Mouse (Mus musculus): Measurements from ENCODE around the gene Slc16a8. TPM values are rescaled to one million over a fixed set of nuclear protein-coding genes. Genes with fewer than 3 reads are reported as not detected.

Slc16a8 gene
- polyA plus RNA-seq, 1 experiment from 2014 or later, result 0.19 TPM

DNA sequence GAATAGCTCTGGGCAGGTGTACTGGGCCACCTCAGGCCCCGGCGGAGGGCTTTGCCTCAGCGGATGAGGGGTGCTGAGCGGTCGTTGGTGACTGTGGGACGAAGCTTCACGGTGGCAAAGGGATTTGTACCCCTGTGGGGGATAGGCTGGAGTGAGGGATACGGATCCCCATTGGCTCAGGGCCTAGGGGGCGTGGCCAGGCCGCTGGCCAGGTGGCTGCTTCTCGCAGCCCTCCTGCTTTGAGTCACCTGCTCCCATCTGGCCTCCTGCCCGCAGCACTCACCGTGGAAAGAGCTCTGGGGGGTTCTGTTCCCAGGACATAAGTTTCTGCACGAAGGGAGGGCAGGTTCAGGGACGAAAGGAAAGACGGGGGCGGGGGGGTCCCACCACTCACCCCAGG, 4.0 kb upstream of the Slc16a8 start:
- H3K9me3 ChIP-seq (ENCODE audit: control insufficient read depth, low read length), result no peaks in the 10 kb centered on the region
- H3K36me3 ChIP-seq (ENCODE audit: control insufficient read depth, insufficient read depth, low read length), result no peaks in the 10 kb centered on the region
- H3K4me1 ChIP-seq (replicated peaks; ENCODE audit: control insufficient read depth, insufficient read depth, low read length), result peaks cover 17% of the 10 kb centered on the region
- no peak overlapping the region for H3K4me2 ChIP-seq (ENCODE audit: low read depth, low read length)
- H3K27ac ChIP-seq (ENCODE audit: low read length), result no peak overlapping the region
- ATAC-seq (ENCODE audit: low read depth), result no peak
- WGBS, result 25% methylated on average over 17 of the region's 17 CpGs
- H3K27me3 ChIP-seq (ENCODE audit: control insufficient read depth, insufficient read depth, low read depth, low read length), result peaks cover 42% of the 10 kb centered on the region
- H3K4me3 ChIP-seq (ENCODE audit: low read length), result no peak overlapping the region
- no peak overlapping the region for H3K9ac ChIP-seq (ENCODE audit: low read length)

DNA sequence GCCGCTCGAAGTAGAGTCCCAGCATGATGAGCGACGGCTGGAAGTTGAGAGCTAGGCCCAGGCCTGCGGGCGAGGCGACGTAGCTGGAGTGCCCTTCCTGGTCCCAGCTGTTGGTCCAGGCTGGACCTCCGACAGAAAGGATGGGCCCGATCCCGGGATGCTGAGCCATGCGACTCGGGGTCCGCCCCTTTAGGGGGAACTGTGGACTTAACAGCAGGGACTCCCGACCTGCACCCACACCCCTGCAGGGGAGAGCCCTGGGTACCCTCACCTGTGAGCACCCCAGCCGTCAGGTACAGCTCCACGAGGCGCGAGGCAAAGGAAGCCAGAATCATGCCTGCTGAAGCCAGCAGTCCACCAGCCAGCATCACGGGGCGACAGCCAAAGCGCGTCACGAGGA, 2.0 kb downstream of the Slc16a8 start:
- H3K36me3 ChIP-seq (ENCODE audit: control insufficient read depth, insufficient read depth, low read length), result no peaks in the 10 kb centered on the region
- peaks cover 25% of the 10 kb centered on the region for H3K27me3 ChIP-seq (ENCODE audit: control insufficient read depth, insufficient read depth, low read depth, low read length)
- H3K9me3 ChIP-seq (ENCODE audit: control insufficient read depth, low read length), result no peaks in the 10 kb centered on the region
- H3K4me3 ChIP-seq (ENCODE audit: low read length), result peak overlapping the region; percentile 48
- H3K4me2 ChIP-seq (ENCODE audit: low read depth, low read length), result peak overlapping the region; percentile 81
- WGBS, result 34% methylated on average over 24 of the region's 24 CpGs
- 0 out of 2 replicates have a peak, but pooled peaks have one; percentile 13 for ATAC-seq (ENCODE audit: low read depth)
- no peak overlapping the region for H3K27ac ChIP-seq (ENCODE audit: low read length)
- peak overlapping the region; percentile 69 for H3K9ac ChIP-seq (ENCODE audit: low read length)
- H3K4me1 ChIP-seq (replicated peaks; ENCODE audit: control insufficient read depth, insufficient read depth, low read length), result peaks cover 12% of the 10 kb centered on the region

DNA sequence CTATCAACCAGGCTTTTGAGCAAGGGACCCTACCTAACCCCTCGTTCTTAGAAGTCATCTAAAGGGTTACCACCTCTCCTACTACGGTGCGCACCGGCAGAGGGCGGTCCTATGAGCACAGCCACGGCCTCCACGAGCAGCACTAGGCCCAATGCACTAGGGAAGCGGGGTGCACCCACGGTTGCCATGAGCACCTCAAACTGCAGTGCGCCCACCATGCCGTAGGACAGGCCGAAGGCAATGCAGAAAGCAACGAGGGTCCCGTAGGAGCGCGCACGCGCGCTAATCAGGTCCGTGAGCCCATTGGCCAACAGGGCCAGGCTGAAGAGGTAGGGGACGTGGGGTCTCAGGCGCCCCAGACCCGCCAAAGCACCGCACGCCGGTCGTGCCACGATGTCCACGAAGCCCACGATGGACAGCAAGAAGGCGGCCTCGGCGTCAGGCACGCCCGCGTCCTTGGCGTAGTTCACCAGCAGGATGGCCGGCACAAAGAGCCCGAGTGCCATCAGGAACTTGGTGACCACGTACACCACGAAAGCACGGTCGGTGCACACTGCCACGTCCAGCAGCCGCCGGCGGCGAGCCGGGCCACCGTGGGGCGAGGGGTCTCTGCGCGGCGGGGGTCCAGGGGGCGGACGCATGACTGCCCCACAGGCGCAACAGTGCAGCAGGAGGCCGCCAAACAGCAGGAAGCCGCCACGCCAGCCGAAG, 2.6 kb downstream of the Slc16a8 start:
- WGBS, result 1% methylated on average over 60 of the region's 61 CpGs
- Histone ChIP-seq H3K36me3 (ENCODE audit: control insufficient read depth, insufficient read depth, low read length) (no peaks in the 10 kb centered on the region), H3K27me3 (ENCODE audit: control insufficient read depth, insufficient read depth, low read depth, low read length) (peaks cover 25% of the 10 kb centered on the region), H3K27ac (ENCODE audit: low read length) (no peak overlapping the region), H3K4me1 (replicated peaks; ENCODE audit: control insufficient read depth, insufficient read depth, low read length) (peaks cover 12% of the 10 kb centered on the region), H3K9me3 (ENCODE audit: control insufficient read depth, low read length) (no peaks in the 10 kb centered on the region), H3K9ac (ENCODE audit: low read length) (peak overlapping the region; percentile 69), H3K4me2 (ENCODE audit: low read depth, low read length) (peak overlapping the region; percentile 81), H3K4me3 (ENCODE audit: low read length) (peak overlapping the region; percentile 48)
- ATAC-seq (ENCODE audit: low read depth), result peak; percentile 61

DNA sequence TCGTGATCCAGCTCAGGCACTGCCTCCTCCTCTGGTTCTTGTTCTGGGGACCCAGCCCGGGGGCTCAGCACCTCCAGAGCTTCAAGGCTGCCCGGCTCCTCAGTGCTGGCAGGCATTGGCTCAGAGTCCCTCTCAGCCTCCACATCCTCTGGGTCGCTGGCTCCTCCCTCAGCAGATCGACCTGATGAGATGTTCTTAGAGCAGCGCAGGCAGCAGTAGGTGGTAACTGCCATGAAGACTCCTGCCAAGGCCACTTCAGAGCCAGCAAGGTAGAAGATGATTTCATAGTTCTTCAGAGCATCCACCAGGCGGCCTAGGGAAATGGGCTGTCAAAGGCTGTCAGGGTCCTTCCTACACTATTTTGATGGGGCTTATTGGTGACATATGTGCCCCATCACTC, 3.4 kb downstream of the Slc16a8 start:
- peaks cover 25% of the 10 kb centered on the region for H3K27me3 ChIP-seq (ENCODE audit: control insufficient read depth, insufficient read depth, low read depth, low read length)
- no peak overlapping the region for H3K4me3 ChIP-seq (ENCODE audit: low read length)
- WGBS, result 49% methylated on average over 7 of the region's 7 CpGs
- H3K36me3 ChIP-seq (ENCODE audit: control insufficient read depth, insufficient read depth, low read length), result peaks cover 3% of the 10 kb centered on the region
- H3K27ac ChIP-seq (ENCODE audit: low read length), result no peak overlapping the region
- ATAC-seq (ENCODE audit: low read depth), result no peak
- H3K9me3 ChIP-seq (ENCODE audit: control insufficient read depth, low read length), result no peaks in the 10 kb centered on the region
- H3K9ac ChIP-seq (ENCODE audit: low read length), result no peak overlapping the region
- no peak overlapping the region for H3K4me2 ChIP-seq (ENCODE audit: low read depth, low read length)
- H3K4me1 ChIP-seq (replicated peaks; ENCODE audit: control insufficient read depth, insufficient read depth, low read length), result peaks cover 12% of the 10 kb centered on the region

DNA sequence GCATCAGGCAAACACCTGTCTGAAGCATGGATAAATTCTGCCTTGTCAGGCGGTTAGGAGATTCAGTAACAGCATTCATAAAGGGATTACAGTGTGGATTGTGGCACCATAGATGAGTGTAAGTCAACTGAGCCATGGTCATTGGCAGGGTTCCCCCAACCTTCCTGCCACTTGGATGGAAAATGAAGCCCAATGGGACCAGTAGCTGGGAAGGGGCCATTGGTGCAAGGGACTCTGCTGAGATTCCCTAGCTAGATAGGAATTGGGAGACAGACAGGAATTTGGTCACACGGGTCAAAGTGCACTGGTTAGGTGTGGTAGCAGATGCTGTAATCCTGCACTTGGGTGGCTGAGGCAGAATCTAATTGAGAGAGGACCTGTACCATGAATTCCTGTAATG, 4.3 kb downstream of the Slc16a8 start:
- Histone ChIP-seq H3K27ac (ENCODE audit: low read length) (no peak overlapping the region), H3K4me3 (ENCODE audit: low read length) (no peak overlapping the region), H3K36me3 (ENCODE audit: control insufficient read depth, insufficient read depth, low read length) (peaks cover 5% of the 10 kb centered on the region), H3K4me1 (replicated peaks; ENCODE audit: control insufficient read depth, insufficient read depth, low read length) (peaks cover 12% of the 10 kb centered on the region), H3K9me3 (ENCODE audit: control insufficient read depth, low read length) (no peaks in the 10 kb centered on the region), H3K27me3 (ENCODE audit: control insufficient read depth, insufficient read depth, low read depth, low read length) (peaks cover 25% of the 10 kb centered on the region), H3K9ac (ENCODE audit: low read length) (no peak overlapping the region), H3K4me2 (ENCODE audit: low read depth, low read length) (no peak overlapping the region)
- WGBS, result 78% methylated on average over 2 of the region's 2 CpGs
- no peak for ATAC-seq (ENCODE audit: low read depth)

DNA sequence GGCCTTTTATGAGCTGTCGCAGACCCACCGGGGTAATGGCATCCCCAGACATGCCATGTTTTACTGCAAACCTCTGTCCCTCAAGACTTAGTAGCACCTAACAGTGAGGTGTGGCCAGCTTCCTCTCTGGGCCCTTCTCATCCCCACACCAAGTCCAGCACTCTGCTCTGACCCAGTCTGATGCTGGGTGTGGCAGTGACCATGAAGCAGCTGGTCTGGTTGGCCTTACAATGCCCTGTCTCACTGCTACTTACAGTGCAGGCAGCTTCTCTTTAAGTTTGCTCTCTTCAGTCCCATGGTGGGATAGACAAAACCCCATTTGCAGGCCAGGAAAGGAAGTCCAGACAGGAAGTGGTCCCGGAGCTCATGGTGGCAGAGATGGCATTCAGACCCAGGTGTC, 9.2 kb downstream of the Slc16a8 start:
- ATAC-seq (ENCODE audit: low read depth), result no peak
- WGBS, result 71% methylated on average over 3 of the region's 3 CpGs
- Histone ChIP-seq H3K9ac (ENCODE audit: low read length) (no peak overlapping the region), H3K4me1 (replicated peaks; ENCODE audit: control insufficient read depth, insufficient read depth, low read length) (peaks cover 9% of the 10 kb centered on the region; the same call in 1 of the 2 replicates), H3K9me3 (ENCODE audit: control insufficient read depth, low read length) (no peaks in the 10 kb centered on the region), H3K4me3 (ENCODE audit: low read length) (no peak overlapping the region), H3K27me3 (ENCODE audit: control insufficient read depth, insufficient read depth, low read depth, low read length) (no peaks in the 10 kb centered on the region), H3K27ac (ENCODE audit: low read length) (no peak overlapping the region), H3K4me2 (ENCODE audit: low read depth, low read length) (no peak overlapping the region), H3K36me3 (ENCODE audit: control insufficient read depth, insufficient read depth, low read length) (peaks cover 19% of the 10 kb centered on the region)

DNA sequence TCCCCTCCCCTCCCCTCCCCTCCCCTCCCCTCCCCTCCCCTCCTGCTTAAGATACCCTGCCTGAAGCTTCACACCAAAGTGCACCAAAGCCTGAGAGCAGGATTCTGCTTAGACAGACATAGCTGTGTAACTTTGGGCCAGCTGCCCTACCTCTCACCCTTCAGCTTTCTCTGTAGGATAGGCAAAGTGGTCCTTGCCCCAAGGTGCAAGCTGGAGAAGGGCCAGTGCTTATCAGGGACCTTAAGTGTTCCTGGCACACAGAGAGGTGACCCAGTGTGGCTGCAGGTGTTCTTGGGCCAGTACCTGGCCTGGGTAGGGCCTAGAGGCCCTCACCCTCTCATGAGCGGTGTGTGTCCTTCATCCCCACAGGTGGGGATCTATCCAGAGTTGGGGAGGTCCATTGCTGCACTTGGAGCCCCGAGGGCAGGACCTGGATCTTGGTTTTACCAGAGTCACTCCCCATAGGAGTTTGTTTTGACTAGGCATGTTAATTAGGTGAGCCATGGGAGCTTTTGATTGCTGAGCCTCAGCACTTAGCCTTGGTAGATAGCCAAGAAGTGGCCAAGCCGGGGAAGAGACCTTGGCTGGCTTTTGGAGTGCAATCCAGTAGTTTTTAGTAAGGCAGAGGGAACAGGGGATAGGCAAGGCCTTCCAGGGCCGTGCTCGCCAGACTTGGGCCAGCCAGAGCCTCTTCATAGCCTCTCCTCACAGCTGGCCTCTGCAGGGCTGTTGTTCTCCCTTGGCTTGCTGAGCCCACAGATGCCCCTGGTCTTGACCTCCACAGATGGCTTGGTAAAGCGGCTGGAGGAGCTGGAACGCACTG, 10.3 kb downstream of the Slc16a8 start:
- WGBS, result 65% methylated on average over 7 of the region's 7 CpGs
- Histone ChIP-seq H3K27ac (ENCODE audit: low read length) (no peak overlapping the region), H3K4me2 (ENCODE audit: low read depth, low read length) (no peak overlapping the region), H3K9ac (ENCODE audit: low read length) (no peak overlapping the region), H3K27me3 (ENCODE audit: control insufficient read depth, insufficient read depth, low read depth, low read length) (no peaks in the 10 kb centered on the region), H3K4me1 (replicated peaks; ENCODE audit: control insufficient read depth, insufficient read depth, low read length) (peaks cover 9% of the 10 kb centered on the region; the same call in 1 of the 2 replicates), H3K4me3 (ENCODE audit: low read length) (no peak overlapping the region), H3K9me3 (ENCODE audit: control insufficient read depth, low read length) (no peaks in the 10 kb centered on the region), H3K36me3 (ENCODE audit: control insufficient read depth, insufficient read depth, low read length) (peaks cover 23% of the 10 kb centered on the region)
- ATAC-seq (ENCODE audit: low read depth), result no peak

DNA sequence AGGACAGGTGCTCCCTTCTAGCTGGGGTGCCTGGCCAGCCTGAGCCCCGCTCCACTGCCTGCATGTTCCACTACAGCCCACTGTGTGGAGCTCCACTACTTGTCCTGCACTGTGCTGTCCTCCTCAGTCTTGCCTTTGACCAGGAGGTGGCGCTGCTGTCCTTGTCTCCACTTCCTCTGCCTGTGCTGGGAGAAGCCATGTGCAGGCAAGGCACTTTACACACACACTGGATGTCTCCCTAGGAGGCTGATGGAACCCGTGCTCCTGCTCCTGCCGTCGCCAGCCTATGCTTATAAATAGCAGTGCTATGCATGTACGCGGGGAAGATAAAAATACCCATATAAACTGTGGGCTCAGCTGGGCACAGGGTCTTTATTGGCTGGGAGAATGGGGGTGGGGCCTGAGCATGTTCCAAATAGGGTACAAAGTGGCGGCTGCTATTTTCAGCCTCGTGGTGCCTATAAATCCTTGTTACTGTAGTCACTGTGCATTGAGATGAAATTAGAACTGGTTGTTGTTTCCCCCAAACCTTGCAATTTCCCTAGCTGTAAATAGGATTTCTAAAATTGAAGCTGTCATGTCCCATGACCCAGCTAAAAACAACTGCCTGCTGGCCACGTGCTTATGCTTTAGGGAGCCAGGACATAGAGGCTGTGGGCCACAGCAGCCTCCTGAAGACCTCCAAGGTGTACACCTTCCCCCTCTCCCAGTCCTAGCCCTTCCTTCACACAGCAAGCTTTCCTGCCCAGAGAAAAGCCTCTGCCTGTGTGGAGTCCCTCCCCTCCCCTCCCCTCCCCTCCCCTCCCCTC, 11.1 kb downstream of the Slc16a8 start:
- no peak overlapping the region for H3K4me3 ChIP-seq (ENCODE audit: low read length)
- WGBS, result 13% methylated on average over 10 of the region's 10 CpGs
- H3K36me3 ChIP-seq (ENCODE audit: control insufficient read depth, insufficient read depth, low read length), result peaks cover 23% of the 10 kb centered on the region
- peak; percentile 97 for ATAC-seq (ENCODE audit: low read depth)
- no peak overlapping the region for H3K9ac ChIP-seq (ENCODE audit: low read length)
- peak overlapping the region; percentile 23 for H3K27ac ChIP-seq (ENCODE audit: low read length)
- H3K27me3 ChIP-seq (ENCODE audit: control insufficient read depth, insufficient read depth, low read depth, low read length), result no peaks in the 10 kb centered on the region
- no peaks in the 10 kb centered on the region for H3K9me3 ChIP-seq (ENCODE audit: control insufficient read depth, low read length)
- no peak overlapping the region for H3K4me2 ChIP-seq (ENCODE audit: low read depth, low read length)
- peaks cover 9% of the 10 kb centered on the region; the same call in 1 of the 2 replicates for H3K4me1 ChIP-seq (replicated peaks; ENCODE audit: control insufficient read depth, insufficient read depth, low read length)
